Mouse (Mus musculus) embryonic facial prominence, embryonic 13.5 days (tissue): Measurements from ENCODE around the gene Hs6st1. TPM values are rescaled to one million over a fixed set of nuclear protein-coding genes. Genes with fewer than 3 reads are reported as not detected.

ENCODE experiments used
- ATAC-seq: fragments of 200-750 bp; cut with Nextera tagmentation; 2 replicates; pipeline ENCODE4 v1.8.0; 2017; ENCODE audit warnings: low read depth; ENCODE audit not compliant: insufficient number of reproducible peaks, insufficient read depth, low FRiP score, low TSS enrichment
- H3K27ac ChIP-seq: fragments of 300-500 bp; sonication (generic); 2 replicates; pipeline ENCODE4 v1.5.1; 2015; ENCODE audit warnings: moderate library complexity, mild to moderate bottlenecking, inconsistent platforms
- H3K27me3 ChIP-seq: fragments of 300-500 bp; sonication (generic); 2 replicates; pipeline ENCODE4 v1.6.1; 2015; ENCODE audit warnings: mild to moderate bottlenecking, inconsistent platforms
- H3K36me3 ChIP-seq: fragments of 300-500 bp; sonication (generic); 2 replicates; pipeline ENCODE4 v1.6.1; 2015; ENCODE audit warnings: mild to moderate bottlenecking, inconsistent platforms
- H3K4me1 ChIP-seq: fragments of 300-500 bp; sonication (generic); 2 replicates; pipeline ENCODE4 v1.6.1; 2015; ENCODE audit warnings: inconsistent platforms
- H3K4me2 ChIP-seq: fragments of 300-500 bp; sonication (generic); 2 replicates; pipeline ENCODE4 v1.6.1; 2015; ENCODE audit warnings: moderate library complexity, mild to moderate bottlenecking, inconsistent platforms
- H3K4me3 ChIP-seq: fragments of 300-500 bp; sonication (generic); 2 replicates; pipeline ENCODE4 v1.5.1; 2015; ENCODE audit warnings: mild to moderate bottlenecking, inconsistent platforms
- H3K9ac ChIP-seq: fragments of 300-500 bp; sonication (generic); 2 replicates; pipeline ENCODE4 v1.6.1; 2015; ENCODE audit warnings: mild to moderate bottlenecking, inconsistent platforms
- H3K9me3 ChIP-seq: fragments of 300-500 bp; sonication (generic); 2 replicates; pipeline ENCODE4 v1.6.1; 2016; ENCODE audit warnings: inconsistent platforms
- WGBS: fragments of 180-500 bp; shearing (Covaris S2); methylation state at CpG from one replicate; pipeline ENCODE4 v1.1.7; 2015; ENCODE audit warnings: mixed read lengths; 5-methylcytosine and 5-hydroxymethylcytosine counted together
- polyA plus RNA-seq: library from polyadenylated mRNA; unstranded; fragments of >200 nt; fragmentation: Nextera tagmentation; extraction: Ambion mirVana; gene quantifications from 2 replicates; pipeline ENCODE4 v1.2.1, GENCODE M21; 2015

The Hs6st1 gene
- polyA plus RNA-seq, 1 experiment from 2014 or later, result 5.4 TPM

- Histone ChIP-seq H3K4me2 (no peak overlapping the region), H3K27ac (no peak overlapping the region; the same call in 1 of the 2 replicates), H3K4me3 (no peak overlapping the region), H3K9ac (no peak overlapping the region), H3K27me3 (no peaks in the 10 kb centered on the region), H3K4me1 (peaks cover 31% of the 10 kb centered on the region), H3K9me3 (peaks cover 5% of the 10 kb centered on the region; the same call in 1 of the 2 replicates), H3K36me3 (peaks cover 48% of the 10 kb centered on the region)
- 26% methylated on average over 1 of the region's 1 CpGs for WGBS
- no peak for ATAC-seq
Observed at GRCm38 (mm10) chr1:36089481-36089880, 21.3 kb downstream of the Hs6st1 start.

- H3K4me2 ChIP-seq, result no peak overlapping the region
- H3K36me3 ChIP-seq, result peaks cover 47% of the 10 kb centered on the region
- no peak overlapping the region for H3K27ac ChIP-seq
- no peak overlapping the region for H3K9ac ChIP-seq
- 61% methylated on average over 6 of the region's 6 CpGs for WGBS
- peaks cover 36% of the 10 kb centered on the region for H3K4me1 ChIP-seq
- peaks cover 5% of the 10 kb centered on the region; the same call in 1 of the 2 replicates for H3K9me3 ChIP-seq
- H3K4me3 ChIP-seq, result no peak overlapping the region
- ATAC-seq, result no peak
- H3K27me3 ChIP-seq, result no peaks in the 10 kb centered on the region
Observed at GRCm38 (mm10) chr1:36090011-36090721, 22.0 kb downstream of the Hs6st1 start.

GRCm38 (mm10) chr1:36090722-36091110 is 22.5 kb downstream of the Hs6st1 start:
- Histone ChIP-seq H3K4me2 (no peak overlapping the region), H3K36me3 (peaks cover 47% of the 10 kb centered on the region), H3K9ac (no peak overlapping the region), H3K4me1 (peaks cover 39% of the 10 kb centered on the region), H3K27me3 (no peaks in the 10 kb centered on the region), H3K27ac (no peak overlapping the region), H3K9me3 (no peaks in the 10 kb centered on the region), H3K4me3 (no peak overlapping the region)
- 90% methylated on average over 4 of the region's 4 CpGs for WGBS
- ATAC-seq, result no peak

GRCm38 (mm10) chr1:36091246-36091645 is 23.0 kb downstream of the Hs6st1 start:
- H3K9ac ChIP-seq, result no peak overlapping the region
- no peak overlapping the region for H3K4me2 ChIP-seq
- 85% methylated on average over 6 of the region's 6 CpGs for WGBS
- no peak for ATAC-seq
- no peaks in the 10 kb centered on the region for H3K27me3 ChIP-seq
- H3K4me3 ChIP-seq, result no peak overlapping the region
- peaks cover 39% of the 10 kb centered on the region for H3K4me1 ChIP-seq
- H3K9me3 ChIP-seq, result no peaks in the 10 kb centered on the region
- H3K36me3 ChIP-seq, result peaks cover 43% of the 10 kb centered on the region
- H3K27ac ChIP-seq, result no peak overlapping the region

- H3K27ac ChIP-seq, result no peak overlapping the region
- 96% methylated on average over 8 of the region's 8 CpGs for WGBS
- H3K4me3 ChIP-seq, result no peak overlapping the region
- no peak for ATAC-seq
- no peak overlapping the region for H3K9ac ChIP-seq
- peaks cover 26% of the 10 kb centered on the region for H3K4me1 ChIP-seq
- H3K36me3 ChIP-seq, result peaks cover 52% of the 10 kb centered on the region
- H3K4me2 ChIP-seq, result no peak overlapping the region
- no peaks in the 10 kb centered on the region for H3K27me3 ChIP-seq
- no peaks in the 10 kb centered on the region for H3K9me3 ChIP-seq
Observed at GRCm38 (mm10) chr1:36093741-36094140, 25.5 kb downstream of the Hs6st1 start.

- H3K9me3 ChIP-seq, result no peaks in the 10 kb centered on the region
- WGBS, result 77% methylated on average over 12 of the region's 12 CpGs
- H3K4me2 ChIP-seq, result no peak overlapping the region
- peaks cover 8% of the 10 kb centered on the region; the same call in 1 of the 2 replicates for H3K4me1 ChIP-seq
- H3K4me3 ChIP-seq, result no peak overlapping the region
- H3K9ac ChIP-seq, result no peak overlapping the region
- H3K27me3 ChIP-seq, result no peaks in the 10 kb centered on the region
- no peak overlapping the region for H3K27ac ChIP-seq
- peaks cover 50% of the 10 kb centered on the region for H3K36me3 ChIP-seq
- ATAC-seq, result 0 out of 2 replicates have a peak, but pooled peaks have one; percentile 23
Observed at GRCm38 (mm10) chr1:36095423-36096272, 27.4 kb downstream of the Hs6st1 start.

- Histone ChIP-seq H3K9ac (no peak overlapping the region), H3K27ac (no peak overlapping the region), H3K27me3 (no peaks in the 10 kb centered on the region), H3K9me3 (no peaks in the 10 kb centered on the region), H3K4me2 (no peak overlapping the region), H3K4me1 (peaks cover 8% of the 10 kb centered on the region; the same call in 1 of the 2 replicates), H3K36me3 (peaks cover 61% of the 10 kb centered on the region), H3K4me3 (no peak overlapping the region)
- no peak for ATAC-seq
- WGBS, result 89% methylated on average over 4 of the region's 4 CpGs
Observed at GRCm38 (mm10) chr1:36098432-36098831, 30.2 kb downstream of the Hs6st1 start.

GRCm38 (mm10) chr1:36100371-36100770 is 32.2 kb downstream of the Hs6st1 start:
- Histone ChIP-seq H3K36me3 (peaks cover 64% of the 10 kb centered on the region), H3K9ac (no peak overlapping the region)
- ATAC-seq, result no peak

GRCm38 (mm10) chr1:36105917-36106706 is 37.9 kb downstream of the Hs6st1 start:
- Histone ChIP-seq H3K27me3 (no peaks in the 10 kb centered on the region), H3K9me3 (no peaks in the 10 kb centered on the region), H3K9ac (no peak overlapping the region), H3K27ac (no peak overlapping the region), H3K36me3 (peaks cover 56% of the 10 kb centered on the region), H3K4me1 (no peaks in the 10 kb centered on the region), H3K4me3 (no peak overlapping the region), H3K4me2 (no peak overlapping the region)
- 86% methylated on average over 11 of the region's 11 CpGs for WGBS
- no peak for ATAC-seq

More at GRCm38 (mm10) chr1:36100371-36100770, 32.2 kb downstream of the Hs6st1 start:
- Histone ChIP-seq H3K9me3 (no peaks in the 10 kb centered on the region), H3K27me3 (no peaks in the 10 kb centered on the region), H3K4me1 (peaks cover 2% of the 10 kb centered on the region; the same call in 1 of the 2 replicates), H3K27ac (no peak overlapping the region), H3K4me3 (no peak overlapping the region), H3K4me2 (no peak overlapping the region)
- 89% methylated on average over 3 of the region's 3 CpGs for WGBS

- peaks cover 18% of the 10 kb centered on the region for H3K36me3 ChIP-seq
- no peak overlapping the region for H3K27ac ChIP-seq
- H3K9ac ChIP-seq, result no peak overlapping the region
- no peaks in the 10 kb centered on the region for H3K9me3 ChIP-seq
- H3K4me1 ChIP-seq, result no peaks in the 10 kb centered on the region
- no peak overlapping the region for H3K4me3 ChIP-seq
- 81% methylated on average over 4 of the region's 4 CpGs for WGBS
- no peaks in the 10 kb centered on the region for H3K27me3 ChIP-seq
- no peak overlapping the region for H3K4me2 ChIP-seq
- ATAC-seq, result no peak
Observed at GRCm38 (mm10) chr1:36109987-36110386, 41.8 kb downstream of the Hs6st1 start.

- Histone ChIP-seq H3K4me3 (no peak overlapping the region), H3K36me3 (no peaks in the 10 kb centered on the region), H3K27ac (no peak overlapping the region), H3K9me3 (no peaks in the 10 kb centered on the region), H3K4me1 (no peaks in the 10 kb centered on the region), H3K27me3 (no peaks in the 10 kb centered on the region), H3K4me2 (no peak overlapping the region), H3K9ac (no peak overlapping the region)
- ATAC-seq, result no peak
- 88% methylated on average over 3 of the region's 3 CpGs for WGBS
Observed at GRCm38 (mm10) chr1:36112665-36113064, 44.5 kb downstream of the Hs6st1 start.
